Mouse (Mus musculus) forebrain, embryonic 13.5 days (tissue): ENCODE data around the gene 1810055G02Rik. TPM values are rescaled to one million over a fixed set of nuclear protein-coding genes. Genes with fewer than 3 reads are reported as not detected.

Source experiments
- ATAC-seq: fragments of 200-750 bp; cut with Nextera tagmentation; 2 replicates; pipeline ENCODE4 v1.8.0; 2017
- H3K27ac ChIP-seq: fragments of 300-500 bp; sonication (generic); 2 replicates; pipeline ENCODE4 v1.5.1; 2015; ENCODE audit warnings: inconsistent platforms, mild to moderate bottlenecking, moderate library complexity
- H3K27me3 ChIP-seq: fragments of 300-500 bp; sonication (generic); 2 replicates; pipeline ENCODE4 v1.6.1; 2015; ENCODE audit warnings: mild to moderate bottlenecking, inconsistent platforms
- H3K36me3 ChIP-seq: fragments of 300-500 bp; sonication (generic); 2 replicates; pipeline ENCODE4 v1.6.1; 2015; ENCODE audit warnings: mild to moderate bottlenecking, inconsistent platforms; ENCODE audit not compliant: poor library complexity, severe bottlenecking
- H3K4me1 ChIP-seq: fragments of 300-500 bp; sonication (generic); 2 replicates; pipeline ENCODE4 v1.6.1; 2015; ENCODE audit warnings: inconsistent platforms
- H3K4me2 ChIP-seq: fragments of 300-500 bp; sonication (generic); 2 replicates; pipeline ENCODE4 v1.6.1; 2015; ENCODE audit warnings: inconsistent platforms, mild to moderate bottlenecking, moderate library complexity
- H3K4me3 ChIP-seq: fragments of 300-500 bp; sonication (generic); 2 replicates; pipeline ENCODE4 v1.5.1; 2015; ENCODE audit warnings: mild to moderate bottlenecking, inconsistent platforms
- H3K9ac ChIP-seq: fragments of 300-500 bp; sonication (generic); 2 replicates; pipeline ENCODE4 v1.6.1; 2015; ENCODE audit warnings: mild to moderate bottlenecking, inconsistent platforms
- H3K9me3 ChIP-seq: fragments of 300-500 bp; sonication (generic); replicated peaks from 2 replicates; pipeline ENCODE4 v1.6.1; 2016; ENCODE audit warnings: inconsistent platforms
- WGBS: fragments of 180-500 bp; shearing (Covaris S2); methylation state at CpG from one replicate; pipeline ENCODE4 v1.1.7; 2015; 5-methylcytosine and 5-hydroxymethylcytosine counted together
- polyA plus RNA-seq: library from polyadenylated mRNA; unstranded; fragments of >200 nt; fragmentation: Nextera tagmentation; extraction: Ambion mirVana; gene quantifications from 2 replicates; pipeline ENCODE4 v1.2.1, GENCODE M21; 2015

1810055G02Rik gene
- polyA plus RNA-seq, 1 experiment from 2014 or later, result 27.8 TPM

DNA sequence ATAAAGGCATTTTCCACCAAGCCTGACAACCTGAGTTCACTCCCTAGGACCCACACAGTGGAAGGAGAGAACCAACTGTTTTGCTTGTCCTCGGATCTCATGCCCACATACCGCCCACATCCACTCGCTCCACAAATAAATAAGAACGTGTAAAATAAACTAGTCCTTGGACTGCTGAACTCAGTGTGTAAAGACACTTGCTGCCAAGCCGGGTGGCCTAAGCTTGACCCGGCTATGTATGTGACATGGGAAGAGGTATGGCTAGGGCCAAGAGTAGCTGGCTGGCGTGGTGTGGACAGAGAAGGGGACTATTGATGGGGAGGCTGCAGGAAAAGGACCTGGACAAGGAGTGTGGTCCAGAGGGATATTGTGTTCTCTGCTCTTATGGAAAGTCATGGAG, 10.1 kb upstream of the 1810055G02Rik start:
- Histone ChIP-seq H3K9ac (no peak overlapping the region), H3K36me3 (no peaks in the 10 kb centered on the region), H3K4me3 (no peak overlapping the region), H3K4me1 (no peaks in the 10 kb centered on the region), H3K9me3 (no peaks in the 10 kb centered on the region), H3K27me3 (peaks cover 3% of the 10 kb centered on the region; the same call in 1 of the 2 replicates), H3K4me2 (no peak overlapping the region), H3K27ac (no peak overlapping the region)
- no peak for ATAC-seq
- 85% methylated on average over 7 of the region's 7 CpGs for WGBS

GRCm38 (mm10) chr19:3699508-3700438, 8.3 kb upstream of the 1810055G02Rik start:
- no peak overlapping the region for H3K4me2 ChIP-seq
- H3K9ac ChIP-seq, result no peak overlapping the region
- no peak overlapping the region for H3K27ac ChIP-seq
- H3K27me3 ChIP-seq, result peaks cover 3% of the 10 kb centered on the region; the same call in 1 of the 2 replicates
- no peak overlapping the region for H3K4me3 ChIP-seq
- peak; percentile 71 for ATAC-seq
- 39% methylated on average over 6 of the region's 6 CpGs for WGBS
- no peaks in the 10 kb centered on the region for H3K9me3 ChIP-seq
- H3K36me3 ChIP-seq, result no peaks in the 10 kb centered on the region
- H3K4me1 ChIP-seq, result no peaks in the 10 kb centered on the region

- H3K36me3 ChIP-seq, result no peaks in the 10 kb centered on the region
- H3K9me3 ChIP-seq, result no peaks in the 10 kb centered on the region
- H3K9ac ChIP-seq, result no peak overlapping the region
- peaks cover 2% of the 10 kb centered on the region for H3K4me1 ChIP-seq
- no peak overlapping the region for H3K4me3 ChIP-seq
- H3K27ac ChIP-seq, result no peak overlapping the region
- ATAC-seq, result no peak
- no peak overlapping the region for H3K4me2 ChIP-seq
- H3K27me3 ChIP-seq, result peaks cover 3% of the 10 kb centered on the region; the same call in 1 of the 2 replicates
- 80% methylated on average over 4 of the region's 4 CpGs for WGBS
These were observed 5.6 kb upstream of the 1810055G02Rik start for GRCm38 (mm10) chr19:3702460-3702859.

DNA sequence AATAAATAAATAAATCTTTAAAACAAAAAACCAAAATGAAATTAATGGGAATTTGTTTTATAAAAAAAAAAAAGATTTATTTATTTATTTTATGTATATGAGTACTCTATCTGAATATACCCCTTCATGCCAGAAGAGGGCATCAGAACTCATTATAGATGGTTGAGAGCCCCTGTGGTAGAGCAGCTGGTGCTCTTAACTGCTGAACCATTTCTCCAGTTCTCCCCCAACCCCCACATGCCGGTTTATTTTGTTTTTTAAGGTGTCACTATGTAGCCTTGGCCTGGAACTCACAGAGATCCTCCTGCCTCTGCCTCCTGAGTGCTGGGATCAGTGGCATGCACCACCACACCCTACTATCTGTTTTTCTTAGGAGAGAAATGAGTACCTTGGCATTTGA, 1.8 kb upstream of the 1810055G02Rik start:
- no peak for ATAC-seq

GRCm38 (mm10) chr19:3707553-3707952, 540 bp upstream of the 1810055G02Rik start:
- no peak for ATAC-seq
- Histone ChIP-seq H3K9me3 (no peaks in the 10 kb centered on the region), H3K4me3 (peak overlapping the region; percentile 76)

More for the DNA sequence above, 1.8 kb upstream of the 1810055G02Rik start:
- Histone ChIP-seq H3K4me3 (no peak overlapping the region), H3K27ac (no peak overlapping the region), H3K9me3 (no peaks in the 10 kb centered on the region), H3K9ac (no peak overlapping the region), H3K4me1 (peaks cover 21% of the 10 kb centered on the region), H3K36me3 (peaks cover 2% of the 10 kb centered on the region; the same call in 1 of the 2 replicates), H3K4me2 (no peak overlapping the region), H3K27me3 (no peaks in the 10 kb centered on the region)
- WGBS, result 46% methylated on average over 1 of the region's 1 CpGs

GRCm38 (mm10) chr19:3709013-3709787, 1.1 kb downstream of the 1810055G02Rik start:
- ATAC-seq, result no peak
- WGBS, result 44% methylated on average over 10 of the region's 10 CpGs
- Histone ChIP-seq H3K4me3 (peak overlapping the region; percentile 76), H3K36me3 (peaks cover 9% of the 10 kb centered on the region), H3K4me2 (peak overlapping the region; percentile 82), H3K9me3 (no peaks in the 10 kb centered on the region), H3K9ac (peak overlapping the region; percentile 85), H3K4me1 (peaks cover 21% of the 10 kb centered on the region), H3K27me3 (no peaks in the 10 kb centered on the region), H3K27ac (no peak overlapping the region)

More at GRCm38 (mm10) chr19:3707553-3707952, 540 bp upstream of the 1810055G02Rik start:
- peaks cover 7% of the 10 kb centered on the region; the same call in 1 of the 2 replicates for H3K36me3 ChIP-seq
- H3K27me3 ChIP-seq, result no peaks in the 10 kb centered on the region
- peak overlapping the region; percentile 88 for H3K27ac ChIP-seq
- peak overlapping the region; percentile 67 for H3K9ac ChIP-seq
- peak overlapping the region; percentile 82 for H3K4me2 ChIP-seq
- peaks cover 21% of the 10 kb centered on the region for H3K4me1 ChIP-seq
- 36% methylated on average over 10 of the region's 10 CpGs for WGBS

DNA sequence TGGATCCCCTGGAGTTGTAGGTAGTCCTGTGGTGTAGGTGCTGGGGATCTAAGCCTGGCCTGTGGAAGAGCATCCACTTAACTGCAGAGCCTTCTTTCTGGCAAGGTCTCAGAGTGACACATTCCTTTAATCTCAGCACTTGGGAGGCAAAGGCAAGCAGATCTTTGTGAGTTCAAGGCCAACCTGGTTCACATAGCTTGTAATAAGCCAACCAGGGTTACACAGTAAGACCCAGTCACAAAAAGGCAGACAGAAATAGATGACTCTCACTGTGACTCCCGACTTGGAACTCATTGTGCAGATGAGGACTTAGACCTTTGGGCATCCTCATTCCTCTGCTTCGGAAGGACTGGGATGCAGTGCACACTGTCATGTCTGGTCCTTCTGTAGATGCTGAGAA, 2.3 kb downstream of the 1810055G02Rik start:
- no peaks in the 10 kb centered on the region for H3K9me3 ChIP-seq
- H3K4me2 ChIP-seq, result no peak overlapping the region
- WGBS, result 94% methylated on average over 2 of the region's 2 CpGs
- H3K36me3 ChIP-seq, result peaks cover 21% of the 10 kb centered on the region
- no peak overlapping the region for H3K9ac ChIP-seq
- peaks cover 21% of the 10 kb centered on the region for H3K4me1 ChIP-seq
- ATAC-seq, result no peak
- no peak overlapping the region for H3K27ac ChIP-seq
- no peaks in the 10 kb centered on the region for H3K27me3 ChIP-seq
- no peak overlapping the region for H3K4me3 ChIP-seq

DNA sequence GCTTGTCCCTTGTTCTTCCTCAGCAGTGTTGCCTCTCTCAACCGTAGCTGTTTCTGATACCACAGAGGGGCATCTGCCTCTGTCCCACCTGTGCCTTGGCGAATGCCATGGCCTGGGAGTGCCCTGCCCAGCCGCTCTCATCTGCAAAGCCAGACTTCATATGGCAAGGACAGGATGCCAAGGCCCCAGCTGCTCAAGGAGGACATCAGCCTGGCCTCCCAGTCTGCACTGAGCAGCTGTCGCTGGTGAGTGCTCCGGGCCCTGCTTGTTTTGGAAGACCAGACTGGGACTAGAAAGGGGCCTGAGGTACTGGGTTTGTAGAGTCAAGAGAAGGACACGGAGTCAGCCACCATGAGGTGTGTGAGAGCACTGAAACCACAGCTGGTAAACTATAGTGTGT, 6.3 kb downstream of the 1810055G02Rik start:
- no peak for ATAC-seq
- H3K27me3 ChIP-seq, result no peaks in the 10 kb centered on the region

DNA sequence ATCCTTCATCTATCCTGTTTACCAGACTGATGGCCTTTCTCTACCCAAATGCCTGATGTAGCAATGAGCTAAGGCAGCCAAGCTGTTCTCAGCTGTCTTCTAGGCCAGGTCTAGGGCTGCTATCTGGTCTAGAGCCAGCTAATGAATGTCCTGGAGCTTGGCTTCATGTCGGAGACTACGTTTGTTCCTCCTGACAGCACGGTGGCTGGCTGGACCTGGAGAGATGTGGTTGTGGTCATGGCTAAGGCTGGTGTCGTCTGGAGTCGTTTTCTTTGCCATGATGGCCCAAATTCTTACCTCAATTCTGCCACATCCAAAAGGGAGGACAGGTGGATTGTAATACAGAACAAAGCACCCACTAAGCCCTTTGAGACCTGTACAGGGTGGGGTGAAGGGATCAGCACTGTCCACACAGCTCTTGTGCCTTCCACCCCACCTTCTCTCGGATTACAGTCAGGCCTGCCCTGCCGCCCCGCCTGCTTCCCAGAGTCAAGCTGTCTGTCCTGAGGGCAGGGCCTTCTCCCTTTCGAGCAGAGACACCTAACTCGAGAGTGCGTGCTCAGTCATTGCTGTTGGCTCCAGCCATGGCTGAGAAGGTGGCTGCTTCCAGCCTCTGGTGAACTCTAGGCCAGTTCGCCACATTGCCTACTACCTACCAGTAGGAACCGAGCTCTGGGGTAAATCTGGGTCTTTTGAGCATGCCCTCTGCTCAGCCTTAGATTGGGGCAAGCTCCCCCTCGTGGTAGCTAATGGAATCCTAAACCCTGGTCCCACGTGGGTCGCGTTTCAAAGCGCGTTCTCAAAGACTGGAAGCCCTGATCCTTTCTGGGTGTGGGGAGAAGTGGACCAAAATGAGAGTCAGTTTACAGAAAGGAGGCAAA, 10.6 kb downstream of the 1810055G02Rik start:
- Histone ChIP-seq H3K9ac (peak overlapping the region; percentile 54), H3K4me2 (peak overlapping the region; percentile 73), H3K36me3 (peaks cover 44% of the 10 kb centered on the region), H3K27ac (no peak overlapping the region), H3K4me1 (peaks cover 13% of the 10 kb centered on the region), H3K4me3 (peak overlapping the region; percentile 35), H3K9me3 (0 out of 2 replicates have a peak, but pooled peaks cover 3% of the 10 kb centered on the region), H3K27me3 (no peaks in the 10 kb centered on the region)
- 42% methylated on average over 19 of the region's 19 CpGs for WGBS
- peak; percentile 83 for ATAC-seq

More for the DNA sequence above, 6.3 kb downstream of the 1810055G02Rik start:
- no peak overlapping the region for H3K4me2 ChIP-seq
- H3K4me3 ChIP-seq, result no peak overlapping the region
- H3K27ac ChIP-seq, result no peak overlapping the region
- H3K9ac ChIP-seq, result no peak overlapping the region
- peaks cover 14% of the 10 kb centered on the region for H3K4me1 ChIP-seq
- H3K9me3 ChIP-seq, result no peaks in the 10 kb centered on the region
- peaks cover 51% of the 10 kb centered on the region for H3K36me3 ChIP-seq
- 95% methylated on average over 6 of the region's 6 CpGs for WGBS

DNA sequence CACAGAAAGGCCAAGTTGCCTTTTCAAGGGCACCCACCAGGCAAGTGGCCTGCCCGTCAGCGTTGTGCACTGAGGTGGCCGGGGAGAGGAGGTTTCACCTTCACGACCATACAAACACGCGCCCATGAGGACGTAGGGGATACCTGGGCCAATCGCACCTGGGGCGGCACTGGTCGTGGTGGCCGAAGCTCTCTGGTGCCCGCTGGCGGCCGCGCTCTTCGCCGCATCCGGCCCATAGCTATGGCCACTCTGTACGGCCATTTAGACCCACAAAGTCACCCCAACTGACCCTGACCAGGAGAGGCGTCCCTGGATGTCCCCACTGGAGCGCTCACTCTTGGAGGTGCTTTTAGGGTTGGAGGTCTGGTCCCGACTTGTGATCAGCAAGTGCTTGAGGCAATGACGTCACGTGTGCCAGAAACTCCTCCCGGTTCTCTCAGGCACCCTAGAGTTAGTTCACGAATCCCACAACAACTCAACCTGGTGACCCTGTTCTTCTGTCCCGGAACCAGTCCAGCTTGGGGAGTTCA, 11.3 kb downstream of the 1810055G02Rik start:
- Histone ChIP-seq H3K27me3 (no peaks in the 10 kb centered on the region), H3K9me3 (0 out of 2 replicates have a peak, but pooled peaks cover 6% of the 10 kb centered on the region), H3K9ac (peak overlapping the region; percentile 54), H3K27ac (no peak overlapping the region), H3K4me2 (peak overlapping the region; percentile 73), H3K4me3 (peak overlapping the region; percentile 35), H3K4me1 (peaks cover 13% of the 10 kb centered on the region), H3K36me3 (peaks cover 40% of the 10 kb centered on the region)
- peak; percentile 68 for ATAC-seq
- 1% methylated on average over 27 of the region's 27 CpGs for WGBS

GRCm38 (mm10) chr19:3723170-3723569, 15.1 kb downstream of the 1810055G02Rik start:
- ATAC-seq, result no peak
- Histone ChIP-seq H3K4me1 (peaks cover 13% of the 10 kb centered on the region), H3K27me3 (no peaks in the 10 kb centered on the region), H3K9ac (no peak overlapping the region), H3K36me3 (peaks cover 3% of the 10 kb centered on the region; the same call in 1 of the 2 replicates), H3K9me3 (0 out of 2 replicates have a peak, but pooled peaks cover 6% of the 10 kb centered on the region), H3K4me3 (no peak overlapping the region), H3K27ac (no peak overlapping the region), H3K4me2 (no peak overlapping the region)
- 94% methylated on average over 9 of the region's 9 CpGs for WGBS
